Mouse (Mus musculus): ENCODE data around the gene Sipa1.
A peak's percentile ranks its signal among the peaks of the same experiment; 100 is the strongest.
"Not testable (repeated sequence)": the region's sequence is repeated elsewhere in the genome, so short reads cannot be mapped to it uniquely, and the experiment has no call there.

The Sipa1 gene

DNA sequence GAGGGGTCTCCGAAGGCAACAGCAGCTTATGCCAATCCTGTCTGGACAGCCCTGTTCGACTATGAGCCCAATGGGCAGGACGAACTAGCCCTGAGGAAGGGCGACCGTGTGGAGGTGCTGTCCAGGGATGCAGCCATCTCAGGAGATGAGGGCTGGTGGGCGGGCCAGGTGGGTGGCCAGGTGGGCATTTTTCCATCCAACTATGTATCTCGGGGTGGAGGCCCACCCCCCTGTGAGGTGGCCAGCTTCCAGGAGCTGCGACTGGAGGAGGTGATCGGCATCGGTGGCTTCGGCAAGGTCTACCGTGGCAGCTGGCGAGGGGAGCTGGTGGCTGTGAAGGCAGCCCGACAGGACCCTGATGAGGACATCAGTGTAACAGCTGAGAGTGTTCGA, 26.8 kb upstream of the Sipa1 start:
- peaks cover 2% of the 10 kb centered on the region for H3K36me3 ChIP-seq (ENCODE audit: control insufficient read depth, insufficient read depth, low read length, poor library complexity, severe bottlenecking)
- DNase-seq (ENCODE audit: low read depth, low spot score): no peak

GRCm38 (mm10) chr19:5689565-5690342, 26.2 kb upstream of the Sipa1 start:
- peaks cover 2% of the 10 kb centered on the region; the same call in 1 of the 2 replicates for H3K36me3 ChIP-seq (ENCODE audit: control insufficient read depth, insufficient read depth, low read length, poor library complexity, severe bottlenecking)
- H3K27me3 ChIP-seq (ENCODE audit: control insufficient read depth, insufficient read depth, low read length, poor library complexity, severe bottlenecking): no peaks in the 10 kb centered on the region
- DNase-seq (ENCODE audit: low read depth, low spot score): peak; percentile 91

More for the DNA sequence above, 26.8 kb upstream of the Sipa1 start:
- no peaks in the 10 kb centered on the region for H3K27me3 ChIP-seq (ENCODE audit: control insufficient read depth, insufficient read depth, low read length, poor library complexity, severe bottlenecking)

DNA sequence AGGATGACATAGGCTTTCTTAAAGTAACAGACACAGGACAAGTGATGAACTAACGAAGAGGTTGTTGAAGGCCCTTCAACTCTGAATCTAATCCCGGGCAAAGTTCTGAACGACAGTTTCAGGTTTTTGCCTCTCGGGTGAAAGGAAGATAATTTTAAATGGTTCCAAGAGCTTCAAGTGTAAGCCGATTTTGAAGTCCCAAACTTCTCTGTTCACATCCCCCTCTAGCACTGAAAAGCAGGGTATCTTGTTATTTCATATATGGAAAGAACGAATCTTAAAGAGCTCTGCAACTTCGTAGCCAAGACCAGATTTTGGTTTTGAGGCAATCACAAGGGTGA, 25.6 kb upstream of the Sipa1 start:
- DNase-seq (ENCODE audit: low read depth, low spot score): no peak
- Histone ChIP-seq H3K27me3 (ENCODE audit: control insufficient read depth, insufficient read depth, low read length, poor library complexity, severe bottlenecking) (no peaks in the 10 kb centered on the region), H3K36me3 (ENCODE audit: control insufficient read depth, insufficient read depth, low read length, poor library complexity, severe bottlenecking) (peaks cover 2% of the 10 kb centered on the region)

GRCm38 (mm10) chr19:5688200-5689087, 24.9 kb upstream of the Sipa1 start, which contains the start of the genes Map3k11 and Pcnx3:
Map3k11 (plus strand) TSS chr19:5688742.
Pcnx3 (minus strand) TSS chr19:5688908.
- Histone ChIP-seq H3K36me3 (ENCODE audit: control insufficient read depth, insufficient read depth, low read length, poor library complexity, severe bottlenecking) (peaks cover 5% of the 10 kb centered on the region), H3K27me3 (ENCODE audit: control insufficient read depth, insufficient read depth, low read length, poor library complexity, severe bottlenecking) (no peaks in the 10 kb centered on the region)
- peak; percentile 98 for DNase-seq (ENCODE audit: low read depth, low spot score)

- peaks cover 9% of the 10 kb centered on the region for H3K36me3 ChIP-seq (ENCODE audit: control insufficient read depth, insufficient read depth, low read length, poor library complexity, severe bottlenecking)
- no peak for DNase-seq (ENCODE audit: low read depth, low spot score)
Observed at GRCm38 (mm10) chr19:5687738-5688137, 24.2 kb upstream of the Sipa1 start.

DNA sequence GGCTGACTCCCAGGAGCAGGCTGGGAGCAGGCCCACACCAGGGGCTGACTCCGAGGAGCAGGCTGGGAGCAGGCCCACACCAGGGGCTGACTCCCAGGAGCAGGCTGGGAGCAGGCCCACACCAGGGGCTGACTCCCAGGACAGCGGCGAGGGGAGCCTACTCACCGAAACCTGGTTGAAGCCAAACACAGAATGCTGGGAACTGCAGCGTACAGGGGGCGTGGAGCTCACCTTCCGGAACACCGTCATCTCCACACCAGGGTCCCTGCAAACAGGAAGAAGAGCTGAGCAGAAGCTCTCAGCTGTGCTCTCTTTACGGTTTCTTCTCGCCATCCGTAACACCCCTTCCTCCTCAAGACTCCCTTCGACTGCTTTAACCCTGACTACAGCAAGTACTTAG, 23.4 kb upstream of the Sipa1 start:
- not testable (repeated sequence) for DNase-seq (ENCODE audit: low read depth, low spot score); H3K27me3 ChIP-seq (ENCODE audit: control insufficient read depth, insufficient read depth, low read length, poor library complexity, severe bottlenecking)
- H3K36me3 ChIP-seq (ENCODE audit: control insufficient read depth, insufficient read depth, low read length, poor library complexity, severe bottlenecking): peaks cover 12% of the 10 kb centered on the region

More at GRCm38 (mm10) chr19:5687738-5688137, 24.2 kb upstream of the Sipa1 start:
- H3K27me3 ChIP-seq (ENCODE audit: control insufficient read depth, insufficient read depth, low read length, poor library complexity, severe bottlenecking): no peaks in the 10 kb centered on the region

DNA sequence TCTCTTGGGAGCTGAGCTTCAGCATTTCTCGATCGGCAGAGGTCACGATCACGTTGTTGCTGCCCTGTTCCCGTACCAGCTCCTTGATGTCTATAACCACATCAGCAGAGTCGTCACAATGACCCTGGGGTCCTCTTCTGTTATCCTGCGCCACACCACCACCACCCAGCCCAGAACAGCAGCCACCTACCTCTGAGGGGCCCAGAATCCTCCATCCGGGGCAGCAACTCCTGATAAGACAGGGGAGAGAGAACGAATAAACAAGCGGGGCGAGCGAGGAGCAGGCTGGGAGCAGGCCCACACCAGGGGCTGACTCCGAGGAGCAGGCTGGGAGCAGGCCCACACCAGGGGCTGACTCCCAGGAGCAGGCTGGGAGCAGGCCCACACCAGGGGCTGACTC, 22.9 kb upstream of the Sipa1 start:
- Histone ChIP-seq H3K36me3 (ENCODE audit: control insufficient read depth, insufficient read depth, low read length, poor library complexity, severe bottlenecking) (peaks cover 12% of the 10 kb centered on the region), H3K27me3 (ENCODE audit: control insufficient read depth, insufficient read depth, low read length, poor library complexity, severe bottlenecking) (no peaks in the 10 kb centered on the region)
- no peak for DNase-seq (ENCODE audit: low read depth, low spot score)

DNA sequence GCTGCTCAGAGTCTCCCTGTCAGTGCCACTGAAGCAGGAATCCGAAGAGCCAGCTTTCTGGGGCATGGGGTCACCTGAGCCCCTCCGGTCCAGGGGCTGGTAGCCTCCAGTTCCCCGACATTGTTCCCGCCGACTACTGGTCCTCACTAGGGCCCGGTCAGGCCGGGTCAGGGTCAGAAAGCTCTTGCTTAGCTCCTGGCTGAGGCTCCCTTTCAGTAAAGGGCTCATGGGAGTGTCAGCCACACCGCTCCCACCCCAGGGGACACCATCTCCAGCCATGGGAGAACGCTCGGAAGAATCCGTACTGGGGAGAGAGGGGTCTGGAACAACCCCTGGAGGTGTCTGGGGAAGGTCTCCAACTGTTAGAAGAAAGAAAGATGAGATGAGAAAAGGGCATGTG, 22.4 kb upstream of the Sipa1 start:
- no peak for DNase-seq (ENCODE audit: low read depth, low spot score)
- Histone ChIP-seq H3K27me3 (ENCODE audit: control insufficient read depth, insufficient read depth, low read length, poor library complexity, severe bottlenecking) (no peaks in the 10 kb centered on the region), H3K36me3 (ENCODE audit: control insufficient read depth, insufficient read depth, low read length, poor library complexity, severe bottlenecking) (peaks cover 17% of the 10 kb centered on the region)

DNA sequence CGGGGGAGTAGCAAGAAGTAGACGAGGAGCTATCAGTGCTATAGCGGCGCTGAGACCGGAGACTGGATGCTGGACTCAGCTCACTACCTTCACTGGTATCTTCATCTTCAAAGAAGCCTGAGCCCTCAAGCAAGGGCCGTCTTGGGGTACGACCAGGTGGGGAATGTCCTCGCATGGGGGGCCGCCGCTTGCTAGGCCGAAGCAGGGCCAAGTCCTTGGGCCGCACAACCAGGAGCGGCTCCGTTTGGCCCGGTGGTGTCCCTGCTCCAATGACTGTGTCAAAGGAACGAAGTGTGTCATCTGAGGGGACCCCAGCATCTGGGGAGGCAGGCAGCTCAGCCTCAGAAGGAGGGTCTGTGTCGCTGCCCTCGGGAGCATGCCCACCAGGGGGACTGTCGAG, 21.9 kb upstream of the Sipa1 start:
- Histone ChIP-seq H3K36me3 (ENCODE audit: control insufficient read depth, insufficient read depth, low read length, poor library complexity, severe bottlenecking) (peaks cover 17% of the 10 kb centered on the region), H3K27me3 (ENCODE audit: control insufficient read depth, insufficient read depth, low read length, poor library complexity, severe bottlenecking) (no peaks in the 10 kb centered on the region)
- DNase-seq (ENCODE audit: low read depth, low spot score): no peak

DNA sequence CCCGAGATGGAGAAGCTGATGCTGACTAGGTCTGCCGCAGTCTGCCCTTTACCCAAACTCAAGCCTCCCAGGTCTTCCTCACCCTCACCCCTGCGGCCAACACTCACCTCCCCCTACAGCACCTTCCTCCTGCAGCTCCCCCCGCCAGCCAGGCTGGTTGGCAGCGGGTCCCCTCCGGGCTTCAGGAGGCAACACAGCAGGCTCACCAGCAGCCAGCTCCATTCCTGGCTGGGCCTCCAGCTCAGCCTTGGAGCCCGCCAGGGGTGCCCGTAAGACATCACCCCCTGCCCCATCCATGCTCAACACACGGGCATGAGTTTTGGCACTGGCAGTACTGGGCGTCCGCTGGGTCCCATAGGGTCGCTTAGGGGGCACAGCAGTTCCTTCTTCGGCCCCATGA, 21.5 kb upstream of the Sipa1 start:
- Histone ChIP-seq H3K36me3 (ENCODE audit: control insufficient read depth, insufficient read depth, low read length, poor library complexity, severe bottlenecking) (peaks cover 17% of the 10 kb centered on the region), H3K27me3 (ENCODE audit: control insufficient read depth, insufficient read depth, low read length, poor library complexity, severe bottlenecking) (no peaks in the 10 kb centered on the region)
- no peak for DNase-seq (ENCODE audit: low read depth, low spot score)

GRCm38 (mm10) chr19:5684236-5684635, 20.7 kb upstream of the Sipa1 start:
- H3K36me3 ChIP-seq (ENCODE audit: control insufficient read depth, insufficient read depth, low read length, poor library complexity, severe bottlenecking): peaks cover 17% of the 10 kb centered on the region
- no peaks in the 10 kb centered on the region for H3K27me3 ChIP-seq (ENCODE audit: control insufficient read depth, insufficient read depth, low read length, poor library complexity, severe bottlenecking)
- DNase-seq (ENCODE audit: low read depth, low spot score): no peak

- Histone ChIP-seq H3K27me3 (ENCODE audit: control insufficient read depth, insufficient read depth, low read length, poor library complexity, severe bottlenecking) (no peaks in the 10 kb centered on the region), H3K36me3 (ENCODE audit: control insufficient read depth, insufficient read depth, low read length, poor library complexity, severe bottlenecking) (peaks cover 26% of the 10 kb centered on the region)
- no peak for DNase-seq (ENCODE audit: low read depth, low spot score)
Observed at GRCm38 (mm10) chr19:5680432-5680831, 16.9 kb upstream of the Sipa1 start.

GRCm38 (mm10) chr19:5668372-5668771, 4.9 kb upstream of the Sipa1 start:
- Histone ChIP-seq H3K27me3 (ENCODE audit: control insufficient read depth, insufficient read depth, low read length, poor library complexity, severe bottlenecking) (no peaks in the 10 kb centered on the region), H3K36me3 (ENCODE audit: control insufficient read depth, insufficient read depth, low read length, poor library complexity, severe bottlenecking) (peaks cover 11% of the 10 kb centered on the region)
- no peak for DNase-seq (ENCODE audit: low read depth, low spot score)

DNA sequence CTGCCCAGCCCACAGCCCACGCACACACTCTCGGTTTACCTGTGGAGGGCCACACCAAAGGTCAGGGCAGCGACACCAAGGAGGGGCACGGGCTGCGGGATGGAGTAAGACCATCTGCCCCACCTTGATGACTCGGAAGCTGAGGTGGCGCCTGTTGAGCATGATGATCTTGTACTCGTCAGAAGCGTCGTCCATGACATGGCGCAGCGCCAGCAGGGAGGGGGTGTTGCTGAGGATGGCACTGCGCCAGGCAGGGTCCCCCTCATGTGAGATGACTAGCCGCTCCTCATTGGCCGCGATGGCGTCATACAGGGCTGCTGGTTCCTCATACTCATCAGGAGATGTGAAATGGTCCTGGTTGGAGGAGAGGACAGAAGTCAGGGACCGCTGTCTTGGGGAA, 2.9 kb upstream of the Sipa1 start:
- Histone ChIP-seq H3K27me3 (ENCODE audit: control insufficient read depth, insufficient read depth, low read length, poor library complexity, severe bottlenecking) (no peaks in the 10 kb centered on the region), H3K36me3 (ENCODE audit: control insufficient read depth, insufficient read depth, low read length, poor library complexity, severe bottlenecking) (peaks cover 8% of the 10 kb centered on the region)
- DNase-seq (ENCODE audit: low read depth, low spot score): no peak

DNA sequence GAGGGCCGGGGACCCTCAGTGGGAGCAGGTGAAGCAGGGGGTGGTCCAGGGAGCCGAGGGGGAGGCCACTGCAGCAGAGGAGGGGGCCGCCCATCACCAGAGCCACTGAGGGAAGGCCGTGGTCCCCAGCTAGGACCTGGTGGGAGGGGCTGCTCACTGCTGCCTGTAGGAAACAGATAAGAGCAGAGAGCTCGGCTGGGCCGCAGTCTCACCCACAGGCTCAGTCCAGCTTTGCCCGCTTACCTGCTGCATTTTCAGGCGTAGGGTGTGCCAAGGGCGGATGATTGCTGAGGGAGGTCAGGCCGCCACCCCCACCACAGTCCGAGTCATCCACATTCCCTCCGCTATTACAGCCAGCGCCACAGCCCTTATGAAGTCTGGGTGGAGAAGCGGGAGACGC, 2.0 kb upstream of the Sipa1 start:
- Histone ChIP-seq H3K27me3 (ENCODE audit: control insufficient read depth, insufficient read depth, low read length, poor library complexity, severe bottlenecking) (no peaks in the 10 kb centered on the region), H3K36me3 (ENCODE audit: control insufficient read depth, insufficient read depth, low read length, poor library complexity, severe bottlenecking) (peaks cover 5% of the 10 kb centered on the region)
- DNase-seq (ENCODE audit: low read depth, low spot score): no peak
